Mouse (Mus musculus) intestine, postnatal 0 days (tissue): ENCODE results near the gene Blvrb. TPM values are rescaled to one million over a fixed set of nuclear protein-coding genes. Genes with fewer than 3 reads are reported as not detected.
"Not testable (repeated sequence)": the region's sequence is repeated elsewhere in the genome, so short reads cannot be mapped to it uniquely, and the experiment has no call there.

ENCODE experiments used
- ATAC-seq: fragments of 200-750 bp; cut with Nextera tagmentation; 2 replicates; pipeline ENCODE4 v1.8.0; 2017; ENCODE audit warnings: mild to moderate bottlenecking, moderate TSS enrichment, moderate library complexity
- H3K27ac ChIP-seq: fragments of 300-500 bp; sonication (generic); 2 replicates; pipeline ENCODE4 v1.5.1; 2014; ENCODE audit warnings: mild to moderate bottlenecking, low read depth, low read length, moderate library complexity
- H3K27me3 ChIP-seq: fragments of 300-500 bp; sonication (generic); replicated peaks from 2 replicates; pipeline ENCODE4 v1.6.1; 2014; ENCODE audit warnings: low read length, mixed read lengths; ENCODE audit not compliant: control insufficient read depth, insufficient read depth
- H3K36me3 ChIP-seq: fragments of 300-500 bp; sonication (generic); 2 replicates; pipeline ENCODE4 v1.6.1; 2014; ENCODE audit warnings: mild to moderate bottlenecking, moderate library complexity; ENCODE audit not compliant: control insufficient read depth, insufficient read depth
- H3K4me1 ChIP-seq: fragments of 300-500 bp; sonication (generic); replicated peaks from 2 replicates; pipeline ENCODE4 v1.6.1; 2014; ENCODE audit warnings: antibody characterized with exemption, low read length, mixed read lengths; ENCODE audit not compliant: control insufficient read depth, insufficient read depth
- H3K4me2 ChIP-seq: fragments of 300-500 bp; sonication (generic); replicated peaks from 2 replicates; pipeline ENCODE4 v1.6.1; 2014; ENCODE audit warnings: low read depth, mild to moderate bottlenecking, moderate library complexity
- H3K4me3 ChIP-seq: fragments of 300-500 bp; sonication (generic); 2 replicates; pipeline ENCODE4 v1.5.1; 2014; ENCODE audit warnings: low read depth, low read length
- H3K9ac ChIP-seq: fragments of 300-500 bp; sonication (generic); 2 replicates; pipeline ENCODE4 v1.6.1; 2014; ENCODE audit warnings: mild to moderate bottlenecking, low read depth, low read length
- H3K9me3 ChIP-seq: fragments of 300-500 bp; sonication (generic); 2 replicates; pipeline ENCODE4 v1.6.1; 2016; ENCODE audit warnings: mixed run types; ENCODE audit not compliant: control insufficient read depth
- CTCF ChIP-seq: sonication (generic); IDR thresholded peaks from 2 replicates; pipeline ENCODE4 v1.5.1; 2016; ENCODE audit warnings: low read depth, mild to moderate bottlenecking, control low read depth, antibody characterized with exemption, moderate library complexity
- WGBS: fragments of 180-500 bp; shearing (Covaris S2); extraction: QIAGEN DNeasy Blood & Tissue Kit; methylation state at CpG from one replicate; pipeline ENCODE4 v1.1.7; 2014; 5-methylcytosine and 5-hydroxymethylcytosine counted together
- polyA plus RNA-seq: library from polyadenylated mRNA; unstranded; fragments of >200 nt; fragmentation: Nextera tagmentation; extraction: Ambion mirVana; gene quantifications from 2 replicates; pipeline ENCODE4 v1.2.1, GENCODE M21; 2015

Gene Blvrb
- polyA plus RNA-seq, 1 experiment from 2014 or later, result 60.4 TPM

DNA sequence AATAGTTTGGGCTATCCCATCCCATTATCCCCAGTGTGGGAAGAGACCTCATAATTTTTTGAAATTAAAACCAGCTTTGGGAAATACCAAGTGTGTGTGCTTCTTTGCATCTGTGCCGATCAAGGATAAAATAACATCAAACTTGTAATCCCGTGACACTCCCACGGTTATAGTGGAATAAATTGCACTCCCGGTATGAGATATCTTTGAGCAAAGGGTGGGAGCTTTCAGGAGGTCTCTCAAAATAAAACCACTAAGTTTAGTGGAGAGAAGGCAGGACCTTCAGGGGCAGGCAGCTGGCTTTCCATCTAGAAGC, 42.4 kb downstream of the Blvrb start:
- Histone ChIP-seq H3K4me3 (peak overlapping the region; percentile 33), H3K4me2 (peak overlapping the region; percentile 67), H3K4me1 (0 out of 2 replicates have a peak, but pooled peaks cover 4% of the 10 kb centered on the region), H3K27me3 (no peaks in the 10 kb centered on the region), H3K9me3 (no peaks in the 10 kb centered on the region), H3K9ac (peak overlapping the region; percentile 47), H3K36me3 (peaks cover 12% of the 10 kb centered on the region), H3K27ac (peak overlapping the region; percentile 93)
- 18% methylated on average over 4 of the region's 4 CpGs for WGBS
- no peak for ATAC-seq
- no peak for TF ChIP-seq CTCF

DNA sequence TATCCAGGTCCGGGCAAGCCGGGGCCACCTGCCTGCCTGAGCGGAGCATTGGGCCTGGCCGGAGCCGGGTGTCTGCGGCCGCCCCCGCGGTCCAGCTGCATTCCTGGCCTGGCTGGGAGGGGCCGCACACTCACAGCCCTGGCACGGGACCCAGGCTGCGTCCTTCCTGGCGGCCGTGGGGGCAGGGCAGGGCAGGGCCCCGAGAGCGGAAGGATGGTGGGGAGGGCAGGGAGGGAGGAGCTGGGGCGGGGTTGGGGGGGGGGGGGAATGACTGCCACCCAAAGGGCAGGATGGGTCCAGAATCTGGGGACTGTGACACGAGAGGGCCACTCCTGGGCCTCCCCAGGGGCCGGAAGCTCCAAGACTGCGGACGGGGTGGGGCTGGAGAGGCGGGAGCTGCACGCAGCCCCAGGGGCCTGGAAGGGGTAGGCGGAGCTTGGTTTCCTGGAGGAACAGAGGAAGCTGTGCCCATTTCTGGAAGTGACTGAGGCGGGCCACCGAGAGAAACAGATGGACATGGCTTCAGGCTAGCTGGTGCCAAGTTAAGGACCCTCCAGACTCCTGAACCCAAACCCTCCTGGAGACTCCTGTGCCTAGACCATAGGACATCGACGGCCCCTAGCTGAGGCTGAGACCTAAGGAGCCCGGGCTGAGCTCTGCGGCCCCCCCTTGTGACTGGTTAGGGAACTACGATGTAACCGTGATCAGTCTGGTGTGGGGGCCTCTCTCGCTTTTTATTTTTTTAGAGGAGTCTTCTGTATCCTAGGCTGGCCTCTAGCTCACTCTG, 43.0 kb downstream of the Blvrb start:
- Histone ChIP-seq H3K27ac (peak overlapping the region; percentile 93), H3K27me3 (no peaks in the 10 kb centered on the region), H3K4me3 (peak overlapping the region; percentile 33), H3K9me3 (no peaks in the 10 kb centered on the region), H3K9ac (peak overlapping the region; percentile 47), H3K4me1 (0 out of 2 replicates have a peak, but pooled peaks cover 4% of the 10 kb centered on the region), H3K36me3 (peaks cover 12% of the 10 kb centered on the region), H3K4me2 (peak overlapping the region; percentile 67)
- peak; percentile 81 for TF ChIP-seq CTCF
- ATAC-seq, result peak; percentile 83
- WGBS, result under 1% methylated on average over 32 of the region's 33 CpGs

- 48% methylated on average over 7 of the region's 7 CpGs for WGBS
- Histone ChIP-seq H3K4me2 (no peak overlapping the region), H3K9me3 (no peaks in the 10 kb centered on the region), H3K4me1 (0 out of 2 replicates have a peak, but pooled peaks cover 4% of the 10 kb centered on the region), H3K27me3 (no peaks in the 10 kb centered on the region), H3K9ac (no peak overlapping the region), H3K36me3 (peaks cover 12% of the 10 kb centered on the region), H3K4me3 (no peak overlapping the region), H3K27ac (0 out of 2 replicates have a peak overlapping the region, but pooled peaks have one; percentile 3)
- no peak for ATAC-seq
- TF ChIP-seq CTCF, result no peak
These were observed 44.1 kb downstream of the Blvrb start for GRCm38 (mm10) chr7:27491856-27492255.

DNA sequence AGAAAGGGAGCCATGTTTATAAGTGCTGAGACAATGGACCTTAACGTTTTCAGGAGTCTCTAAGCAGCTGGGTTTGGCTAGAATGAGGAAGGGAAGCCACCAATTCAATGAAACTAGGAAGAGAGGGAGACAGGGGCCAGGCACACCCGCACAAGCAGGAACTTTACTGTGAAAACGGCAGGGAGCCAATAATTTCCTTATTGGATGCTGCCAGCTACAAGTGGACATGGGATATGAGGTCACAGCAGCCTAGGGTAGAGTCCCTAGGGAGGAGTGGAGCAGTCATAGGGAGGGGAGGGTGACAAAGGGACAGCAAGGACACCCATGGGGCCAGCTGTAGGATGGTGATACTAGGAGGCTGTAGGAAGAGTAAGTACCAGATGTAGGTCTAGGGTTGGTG, 45.2 kb downstream of the Blvrb start:
- Histone ChIP-seq H3K9me3 (no peaks in the 10 kb centered on the region), H3K4me1 (0 out of 2 replicates have a peak, but pooled peaks cover 4% of the 10 kb centered on the region), H3K4me2 (no peak overlapping the region), H3K36me3 (peaks cover 12% of the 10 kb centered on the region), H3K4me3 (no peak overlapping the region), H3K27me3 (no peaks in the 10 kb centered on the region), H3K27ac (no peak overlapping the region), H3K9ac (no peak overlapping the region)
- TF ChIP-seq CTCF, result no peak
- no peak for ATAC-seq
- 12% methylated on average over 3 of the region's 3 CpGs for whole genome bisulfite sequencing

DNA sequence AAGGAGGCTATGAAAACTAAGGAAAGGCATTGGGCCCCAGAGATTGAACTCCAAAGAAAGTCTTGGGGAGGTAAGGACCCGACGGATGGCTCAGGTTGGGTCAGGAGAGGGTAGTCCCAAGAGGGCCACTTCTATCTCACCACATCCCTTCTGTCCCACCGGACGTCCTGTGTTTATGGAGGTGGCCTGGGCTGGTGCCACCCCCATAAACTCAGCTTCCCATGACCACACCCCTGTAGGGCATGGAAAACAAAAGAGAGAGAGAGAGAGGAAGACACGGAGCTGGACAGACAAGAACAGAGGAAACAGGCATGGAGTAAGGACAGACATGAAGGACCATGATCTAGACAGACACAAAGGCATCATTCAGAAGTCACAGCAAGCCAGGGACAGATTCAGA, 45.7 kb downstream of the Blvrb start:
- H3K4me1 ChIP-seq, result 0 out of 2 replicates have a peak, but pooled peaks cover 4% of the 10 kb centered on the region
- no peaks in the 10 kb centered on the region for H3K27me3 ChIP-seq
- H3K9ac ChIP-seq, result no peak overlapping the region
- no peak overlapping the region for H3K27ac ChIP-seq
- H3K36me3 ChIP-seq, result peaks cover 12% of the 10 kb centered on the region
- no peak for TF ChIP-seq CTCF
- ATAC-seq, result no peak
- WGBS, result 69% methylated on average over 5 of the region's 5 CpGs
- no peak overlapping the region for H3K4me3 ChIP-seq
- H3K9me3 ChIP-seq, result no peaks in the 10 kb centered on the region
- no peak overlapping the region for H3K4me2 ChIP-seq

GRCm38 (mm10) chr7:27494659-27495367, 47.0 kb downstream of the Blvrb start:
- not testable (repeated sequence) for H3K4me2 ChIP-seq, ATAC-seq, H3K27ac ChIP-seq, H3K4me3 ChIP-seq, H3K9ac ChIP-seq, H3K27me3 ChIP-seq, H3K4me1 ChIP-seq, H3K9me3 ChIP-seq, H3K36me3 ChIP-seq
- WGBS, result 86% methylated on average over 9 of the region's 9 CpGs
